Mouse (Mus musculus): ENCODE results near the gene Gm20388. TPM values are rescaled to one million over a fixed set of nuclear protein-coding genes. Genes with fewer than 3 reads are reported as not detected.

The Gm20388 gene
- total RNA-seq, 2 experiments from 2014 or later: 1.9 to 2.0 TPM

GRCm38 (mm10) chr8:121740721-121741120, 1830.1 kb downstream of the Gm20388 start:
- DNase-seq: no peak

DNA sequence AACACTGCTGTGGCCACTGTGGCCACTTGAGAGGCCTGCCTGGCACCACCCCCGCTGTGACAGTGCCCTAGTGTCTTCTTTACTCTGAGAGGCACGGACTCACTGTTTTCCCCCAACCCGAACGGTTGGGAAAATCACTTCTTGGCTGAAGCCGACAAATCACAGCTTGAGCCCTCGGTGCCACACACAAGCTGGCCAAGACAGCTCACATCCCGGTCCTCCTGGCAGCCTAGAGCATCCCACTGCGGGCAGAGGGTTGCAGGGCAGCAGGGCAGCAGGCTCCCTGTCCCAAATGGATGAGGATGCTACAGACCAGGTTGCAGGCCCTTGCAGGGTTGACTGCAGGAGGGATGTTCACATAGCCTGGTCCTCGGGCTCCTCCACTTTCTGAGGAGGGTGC, 1838.9 kb downstream of the Gm20388 start:
- no peak for DNase-seq

DNA sequence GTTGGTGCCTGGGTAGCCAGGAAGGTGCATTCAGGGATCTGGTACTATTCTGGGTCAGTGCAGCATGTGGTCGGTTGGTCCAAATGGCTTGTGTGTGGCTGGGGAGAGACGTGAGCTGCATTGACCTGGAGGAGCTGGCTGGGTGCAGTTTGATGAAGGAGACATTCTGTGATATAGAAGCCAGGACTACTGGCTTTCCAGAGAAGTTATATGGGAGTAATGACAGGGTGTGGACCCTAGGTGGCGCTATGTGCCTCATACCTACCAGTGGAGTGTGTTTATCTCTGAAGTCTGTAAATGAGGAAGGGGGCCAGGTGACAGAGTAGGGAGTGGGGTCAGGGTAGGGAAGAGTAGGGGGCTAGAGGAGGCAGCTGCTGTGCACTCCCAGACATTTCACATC, 1839.9 kb downstream of the Gm20388 start:
- no peak for DNase-seq

DNA sequence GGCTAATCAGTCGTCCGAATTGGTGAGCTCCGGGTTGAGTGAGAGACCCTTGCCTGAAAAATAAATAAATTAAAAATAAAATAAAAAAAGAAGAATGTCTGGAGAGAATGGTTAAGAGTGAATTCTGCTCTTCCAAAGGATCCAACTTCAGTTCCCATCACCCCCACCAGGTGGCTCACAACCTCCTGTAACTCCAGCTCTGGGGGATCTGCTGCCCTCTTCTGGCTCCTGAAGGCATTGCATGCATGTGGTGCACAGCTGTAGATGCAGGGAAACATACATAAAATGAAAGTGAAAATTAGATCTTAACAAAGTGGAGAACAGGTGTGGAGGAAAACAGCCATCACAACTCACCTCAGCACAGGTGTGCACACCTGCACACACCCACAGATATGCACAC, 1840.8 kb downstream of the Gm20388 start:
- peak; percentile 83 for DNase-seq

DNA sequence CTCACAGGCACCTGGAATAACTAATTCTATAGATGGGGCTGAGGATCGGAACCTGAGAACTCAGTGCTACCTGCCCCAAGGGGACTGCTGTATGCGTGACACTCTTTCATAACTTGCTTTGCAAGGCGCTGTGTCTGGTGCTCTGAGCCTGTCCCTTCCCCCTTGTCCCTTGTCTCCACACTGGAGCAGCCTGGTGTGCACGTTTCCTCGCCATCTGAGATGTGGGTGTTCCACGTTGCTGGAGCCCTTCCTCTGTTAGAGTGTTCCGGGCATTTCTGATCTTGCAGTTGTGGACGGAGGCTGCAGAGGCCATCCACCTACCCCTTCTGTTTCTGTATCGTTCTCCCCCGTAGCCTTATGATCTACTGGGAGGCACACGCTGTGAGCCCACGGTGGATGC, 1847.8 kb downstream of the Gm20388 start:
- no peak for DNase-seq

GRCm38 (mm10) chr8:121760484-121760883, 1849.8 kb downstream of the Gm20388 start:
- no peak for DNase-seq

DNA sequence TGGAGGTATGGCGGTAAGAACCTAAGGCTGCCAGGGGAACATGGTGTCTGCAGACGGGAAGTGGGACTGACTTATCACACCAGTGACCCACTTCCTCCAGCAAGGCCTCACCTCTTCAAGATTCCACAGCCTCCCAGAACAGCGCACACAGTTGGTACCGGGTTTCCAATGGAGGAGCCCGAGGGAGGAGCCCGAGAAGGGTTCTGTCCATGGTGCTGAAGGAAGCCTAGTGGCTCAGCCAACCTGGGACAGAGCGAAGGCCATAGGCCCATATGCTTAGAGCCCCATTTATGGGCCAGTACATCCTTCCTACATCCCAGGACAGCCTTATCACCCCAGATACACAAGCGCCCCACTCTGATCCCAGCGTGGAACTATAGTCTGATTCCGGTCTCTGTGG, 1850.8 kb downstream of the Gm20388 start:
- peak; percentile 70 for DNase-seq

- no peak for DNase-seq
These were observed 1852.5 kb downstream of the Gm20388 start for GRCm38 (mm10) chr8:121762999-121763699.

GRCm38 (mm10) chr8:121763700-121764013, 1853.0 kb downstream of the Gm20388 start:
- DNase-seq: no peak

GRCm38 (mm10) chr8:121765594-121766138, 1855.0 kb downstream of the Gm20388 start:
- peak; percentile 61 for DNase-seq

GRCm38 (mm10) chr8:121769095-121769494, 1858.5 kb downstream of the Gm20388 start:
- DNase-seq: no peak

DNA sequence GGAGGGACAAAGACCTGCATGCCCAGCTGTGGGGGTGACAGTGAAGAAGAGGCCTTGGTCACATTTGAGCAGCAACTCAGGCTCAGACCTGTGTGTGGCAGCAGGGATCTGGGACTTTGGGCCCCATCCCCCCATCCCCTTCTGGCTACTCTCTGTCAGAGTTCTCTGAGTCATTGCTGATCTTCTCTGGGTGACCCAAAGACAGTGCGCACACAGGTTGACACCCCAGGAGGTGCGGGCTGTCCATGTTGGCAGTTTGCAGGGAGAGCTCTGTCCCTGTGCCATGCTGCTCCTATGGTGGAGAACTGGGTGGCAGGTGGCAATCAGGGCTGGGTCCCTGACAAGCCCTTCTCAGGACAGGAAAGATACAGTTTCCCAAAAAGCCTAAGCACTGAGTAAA, 1859.0 kb downstream of the Gm20388 start:
- DNase-seq: no peak

GRCm38 (mm10) chr8:121770845-121771752, 1860.5 kb downstream of the Gm20388 start:
- no peak for DNase-seq

- DNase-seq: no peak
These were observed 1863.2 kb downstream of the Gm20388 start for GRCm38 (mm10) chr8:121773876-121774275.

DNA sequence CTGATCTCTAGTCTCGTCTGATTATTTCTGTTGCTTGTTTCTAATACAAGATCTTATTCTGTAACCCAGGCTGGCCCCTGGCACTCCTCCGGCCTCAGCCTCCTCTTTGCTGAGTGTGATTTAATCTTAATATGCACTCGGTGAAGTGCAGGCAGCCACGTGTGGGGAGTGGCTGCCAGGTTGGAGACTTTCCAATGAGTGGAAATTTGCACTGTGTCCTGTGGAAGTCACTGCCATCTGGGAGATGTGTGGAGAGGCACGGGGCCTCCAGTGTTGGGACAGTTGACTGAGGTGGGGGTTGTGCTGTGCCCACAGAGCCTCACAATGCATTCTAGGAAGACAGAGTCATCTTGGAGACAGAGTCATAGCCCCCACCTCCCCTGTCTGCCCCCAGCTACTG, 1871.9 kb downstream of the Gm20388 start:
- no peak for DNase-seq

DNA sequence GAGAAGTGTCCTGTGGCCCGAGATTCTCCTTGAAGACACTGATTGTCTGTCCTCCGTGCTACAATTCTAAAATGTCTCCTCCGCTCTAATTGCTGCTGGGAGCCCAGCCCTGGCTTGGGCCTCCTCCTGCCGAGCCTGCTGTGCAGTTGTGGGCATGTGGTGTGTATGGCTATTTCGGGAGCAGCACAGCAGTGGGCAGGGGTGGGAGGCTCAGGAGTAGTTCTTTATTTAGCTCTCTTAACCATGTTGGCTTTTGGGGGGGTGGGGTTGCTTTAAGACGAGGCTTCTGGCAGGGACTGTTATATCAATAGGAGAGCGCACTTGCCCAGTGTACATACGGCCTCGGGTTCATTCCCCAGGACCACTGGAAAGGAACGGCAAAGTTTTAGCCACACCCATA, 1875.9 kb downstream of the Gm20388 start:
- DNase-seq: no peak

DNA sequence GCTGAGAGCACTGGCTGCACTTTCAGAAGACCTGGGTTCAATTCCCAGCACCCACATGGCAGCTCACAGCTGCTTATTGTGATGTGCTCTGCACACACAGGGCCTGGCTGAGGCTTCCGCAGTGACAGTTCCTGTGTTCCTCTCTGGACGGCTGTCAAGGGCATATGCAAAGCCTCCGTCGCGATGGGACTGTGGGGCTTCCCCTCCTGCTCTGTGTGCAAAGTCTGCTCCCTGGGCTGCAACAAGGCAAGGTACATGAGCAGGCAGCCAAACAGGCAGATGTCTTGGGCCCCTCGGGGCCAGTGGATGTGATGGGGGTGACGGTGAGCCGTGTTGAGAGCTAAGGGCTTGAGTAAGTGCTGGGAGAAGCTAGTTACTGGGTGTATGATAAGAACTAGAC, 1878.1 kb downstream of the Gm20388 start:
- peak; percentile 27 for DNase-seq

- no peak for DNase-seq
These were observed 1881.5 kb downstream of the Gm20388 start for GRCm38 (mm10) chr8:121792159-121792558.

DNA sequence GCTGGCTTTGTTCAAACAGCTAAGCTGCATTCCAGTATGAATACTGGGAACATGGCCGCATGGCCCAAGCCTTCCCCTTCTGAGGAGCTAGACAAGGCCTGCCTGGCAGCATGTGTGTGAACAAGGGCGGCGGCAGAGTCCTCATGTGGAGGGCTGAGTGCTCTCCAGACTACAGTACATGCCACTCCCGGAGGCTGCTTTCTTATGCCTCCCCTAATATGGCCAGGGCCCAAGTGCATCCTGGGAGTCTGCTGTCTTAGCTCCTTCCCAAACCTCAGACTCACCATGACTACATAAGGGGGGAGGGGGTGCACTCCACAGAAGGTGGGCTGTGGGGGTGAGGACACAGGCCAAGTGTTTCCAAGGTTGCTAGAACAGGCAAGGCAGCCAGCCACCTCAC, 1882.0 kb downstream of the Gm20388 start:
- no peak for DNase-seq

- DNase-seq: no peak
These were observed 1883.5 kb downstream of the Gm20388 start for GRCm38 (mm10) chr8:121794151-121794550.

DNA sequence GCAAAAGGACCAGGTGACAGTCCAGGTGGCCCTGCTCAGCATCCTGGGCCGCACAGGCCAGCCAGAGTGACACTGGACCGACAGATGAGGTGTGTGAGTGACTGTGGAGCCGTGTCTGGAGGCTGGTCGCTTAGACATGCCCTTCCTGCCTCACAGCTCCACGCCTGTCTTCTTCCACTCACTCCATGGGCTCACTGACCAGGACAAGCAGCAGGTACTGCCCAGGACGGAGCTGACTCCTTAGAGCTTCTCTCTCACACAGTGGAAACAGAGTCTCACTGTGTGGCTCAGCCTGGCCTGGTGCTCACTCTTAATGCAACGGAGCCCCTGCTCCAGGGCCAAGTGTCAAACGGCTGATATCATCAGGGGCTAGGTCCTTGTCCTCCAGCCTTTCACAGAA, 1884.8 kb downstream of the Gm20388 start:
- no peak for DNase-seq

DNA sequence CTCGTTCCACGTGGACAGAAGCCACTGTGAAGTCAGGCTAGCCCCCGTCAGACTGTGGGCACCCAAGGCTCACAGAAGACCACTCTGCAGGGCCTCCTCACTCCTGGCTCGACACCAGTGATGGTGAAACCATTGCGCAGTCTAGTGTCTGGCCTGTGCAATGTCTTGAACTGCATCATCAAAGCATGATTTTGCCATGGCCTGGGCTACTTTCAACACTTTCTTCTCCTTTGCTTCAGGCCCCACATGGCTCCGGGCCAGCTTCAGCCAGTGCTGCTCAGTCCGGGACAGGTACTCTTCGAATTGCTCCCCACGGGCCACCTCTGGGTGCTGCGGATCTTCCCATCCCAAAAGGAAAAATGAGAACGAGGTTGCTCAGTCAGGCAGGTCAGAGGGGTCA, 1885.8 kb downstream of the Gm20388 start:
- DNase-seq: peak; percentile 16

DNA sequence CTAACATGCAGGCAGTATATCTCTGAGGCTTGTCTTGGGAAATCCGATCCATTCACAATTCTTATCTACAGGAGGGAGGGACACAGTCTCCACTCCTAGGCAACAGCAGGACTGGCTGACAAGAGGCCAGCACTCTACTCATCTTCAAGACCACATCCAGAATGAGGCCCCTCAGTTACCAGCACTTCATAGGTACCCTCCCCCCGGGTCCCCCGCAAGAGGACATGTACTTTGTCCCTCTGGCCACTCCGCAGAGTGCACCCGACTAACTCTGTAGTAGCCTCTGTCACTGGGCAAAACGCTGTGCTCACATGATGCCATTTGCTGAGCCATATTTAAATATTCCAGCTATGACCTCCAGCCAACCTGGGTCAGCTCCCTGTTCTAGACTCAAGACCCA, 1887.8 kb downstream of the Gm20388 start:
- DNase-seq: no peak
